Mouse (Mus musculus): ENCODE measurements at regions not wholly inside any gene's neighbourhood (a gene's known extent, or its start where the extent isn't known, plus 50 kb on each side); places are given as distances from the start of the nearest gene placed in this dataset.

DNA sequence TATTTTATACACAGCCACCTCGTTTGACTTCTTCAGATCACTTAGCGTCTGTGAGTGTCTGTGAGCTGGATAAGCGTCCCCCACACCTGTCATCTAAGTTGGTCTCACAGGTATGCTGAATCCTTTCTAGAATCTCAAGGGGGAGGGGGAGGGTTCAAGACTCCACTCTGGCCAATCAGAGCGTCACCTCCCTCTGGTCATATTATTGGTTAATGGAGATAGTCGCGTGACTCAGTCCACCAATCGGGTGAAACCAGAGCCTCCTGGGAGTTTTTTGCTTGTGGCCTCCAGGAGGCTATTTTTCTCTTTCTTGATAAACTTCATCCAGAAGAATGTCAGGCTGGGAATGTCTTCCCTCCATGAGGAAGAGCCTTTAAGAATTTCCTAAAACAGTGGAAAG is 66.8 kb upstream of the Gsc start:
- no peak for TF ChIP-seq GATA1 (IDR thresholded peaks at IDR 0.05; ENCODE audit: borderline replicate concordance, low read length)
- no peak for TF ChIP-seq FLI1 (IDR thresholded peaks at IDR 0.05; ENCODE audit: low read length)
- Histone ChIP-seq H3K36me3 (replicated peaks; ENCODE audit: low read length) (no peaks in the 10 kb centered on the region), H3K4me1 (no peaks in the 10 kb centered on the region), H3K4me3 (replicated peaks) (no peak overlapping the region), H3K9me3 (peaks cover 12% of the 10 kb centered on the region), H3K27me3 (replicated peaks) (peaks cover 2% of the 10 kb centered on the region)

DNA sequence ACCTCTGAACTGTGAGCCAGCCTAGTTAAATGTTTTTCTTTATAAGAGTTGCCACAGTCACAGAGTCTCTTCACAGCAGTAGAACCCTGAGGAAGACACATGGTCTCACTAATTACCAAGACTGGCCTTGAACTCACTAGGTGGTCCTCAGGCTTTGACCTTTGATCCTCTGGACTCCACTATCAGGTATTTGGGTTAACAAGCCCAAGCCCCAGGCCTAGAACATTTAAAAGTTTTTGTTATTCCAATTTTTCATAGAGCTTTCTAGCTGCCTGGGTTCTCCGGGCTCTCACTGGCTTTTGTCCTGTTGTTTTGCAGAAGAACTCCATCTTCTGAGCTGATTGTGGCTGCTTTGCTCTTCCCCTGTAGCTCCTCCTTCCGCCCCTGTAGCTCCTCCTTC is 65.3 kb upstream of the Gsc start:
- no peak for TF ChIP-seq GATA1 (IDR thresholded peaks at IDR 0.05; ENCODE audit: borderline replicate concordance, low read length)
- no peak for TF ChIP-seq FLI1 (IDR thresholded peaks at IDR 0.05; ENCODE audit: low read length)
- H3K9me3 ChIP-seq: peaks cover 12% of the 10 kb centered on the region

DNA sequence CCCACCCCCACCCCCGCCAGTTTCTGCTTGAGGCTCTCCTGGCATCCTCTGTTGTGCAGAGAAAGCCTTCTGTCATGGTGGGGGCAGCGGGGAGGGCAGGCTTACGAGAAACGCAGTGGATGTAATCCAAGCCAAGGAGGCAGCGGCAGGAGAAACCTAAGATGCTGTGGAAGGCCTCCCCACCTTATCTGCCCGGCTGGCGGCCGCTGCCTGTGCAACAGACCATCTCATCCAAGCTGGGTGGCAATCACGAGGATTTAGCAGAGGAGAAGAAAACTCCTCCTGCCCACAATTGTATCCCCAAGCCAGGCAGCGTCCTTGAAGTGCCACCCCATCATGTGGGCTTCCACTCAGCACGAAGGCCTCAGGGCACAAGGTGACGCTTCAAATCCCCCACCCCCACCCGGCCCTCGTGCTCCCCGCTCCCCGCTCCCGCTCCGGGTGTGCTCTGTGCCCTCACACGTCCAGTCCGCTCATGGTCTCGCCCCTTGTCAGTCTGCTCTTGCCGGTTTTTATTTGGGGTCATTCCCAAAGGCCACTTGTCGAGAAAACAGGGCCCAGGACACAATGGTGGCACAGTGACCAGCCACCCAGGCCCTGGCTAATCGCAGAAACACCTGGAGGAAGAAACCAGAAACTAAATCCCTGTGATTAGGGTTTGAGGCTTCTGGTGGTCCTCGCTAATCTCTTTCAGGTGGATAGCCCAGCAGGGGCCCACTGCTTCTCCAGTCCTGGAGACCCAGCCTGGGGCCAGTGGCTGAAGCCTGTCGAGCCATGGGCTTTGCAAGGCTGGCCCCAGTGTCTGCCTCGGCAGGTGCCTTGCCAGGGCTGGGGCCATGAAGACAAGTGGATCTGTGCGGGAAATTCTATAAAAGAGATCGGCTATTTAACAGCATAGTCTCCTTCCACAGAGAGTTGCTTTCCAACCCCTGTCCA is 58.6 kb upstream of the Gsc start:
- Histone ChIP-seq H3K4me3 (replicated peaks) (no peak overlapping the region), H3K36me3 (replicated peaks; ENCODE audit: low read length) (no peaks in the 10 kb centered on the region), H3K27me3 (replicated peaks) (peaks cover 3% of the 10 kb centered on the region), H3K4me1 (no peaks in the 10 kb centered on the region), H3K9me3 (peaks cover 11% of the 10 kb centered on the region)
- TF ChIP-seq FLI1 (IDR thresholded peaks at IDR 0.05; ENCODE audit: low read length) (no peak), GATA1 (IDR thresholded peaks at IDR 0.05; ENCODE audit: borderline replicate concordance, low read length) (no peak)

More for the DNA sequence above, 65.3 kb upstream of the Gsc start:
- Histone ChIP-seq H3K4me3 (replicated peaks) (no peak overlapping the region), H3K27me3 (replicated peaks) (no peaks in the 10 kb centered on the region), H3K4me1 (no peaks in the 10 kb centered on the region), H3K36me3 (replicated peaks; ENCODE audit: low read length) (no peaks in the 10 kb centered on the region)

DNA sequence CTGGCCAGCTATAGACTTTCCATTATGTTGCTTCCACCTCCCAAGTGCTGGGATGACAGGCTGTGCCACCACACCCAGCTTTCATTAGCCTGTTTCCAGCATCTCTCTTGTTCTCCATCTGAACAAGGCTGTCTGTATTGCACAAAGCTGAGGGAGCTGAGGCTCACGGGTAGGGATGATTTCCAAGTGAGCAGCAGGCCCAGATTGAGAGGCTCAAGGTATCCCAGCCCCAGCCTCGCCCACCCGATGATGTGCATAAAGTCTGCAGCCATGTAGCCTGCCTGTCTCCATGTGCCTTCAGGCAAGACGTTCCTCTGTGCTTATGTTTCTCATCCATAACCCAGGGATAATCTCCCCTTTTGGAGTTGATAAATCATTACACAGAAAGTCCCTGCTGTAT is 57.5 kb upstream of the Gsc start:
- Histone ChIP-seq H3K27me3 (replicated peaks) (peaks cover 3% of the 10 kb centered on the region), H3K4me1 (no peaks in the 10 kb centered on the region), H3K36me3 (replicated peaks; ENCODE audit: low read length) (no peaks in the 10 kb centered on the region), H3K4me3 (replicated peaks) (no peak overlapping the region), H3K9me3 (peaks cover 13% of the 10 kb centered on the region)
- no peak for TF ChIP-seq GATA1 (IDR thresholded peaks at IDR 0.05; ENCODE audit: borderline replicate concordance, low read length)
- TF ChIP-seq FLI1 (IDR thresholded peaks at IDR 0.05; ENCODE audit: low read length): no peak

All from megakaryocyte, embryonic 14.5 days (primary cell).